Mouse (Mus musculus): ENCODE data around the gene Rnase10. TPM values are rescaled to one million over a fixed set of nuclear protein-coding genes. Genes with fewer than 3 reads are reported as not detected.
"Not testable (repeated sequence)": the region's sequence is repeated elsewhere in the genome, so short reads cannot be mapped to it uniquely, and the experiment has no call there.

Gene Rnase10
- total RNA-seq (2021), result under 1 TPM in 1 of 2 experiments, not detected in 1; 0.25 TPM
- long read RNA-seq, experiment 1, result 0 reads
- long read RNA-seq, experiment 2, result 0 reads

DNA sequence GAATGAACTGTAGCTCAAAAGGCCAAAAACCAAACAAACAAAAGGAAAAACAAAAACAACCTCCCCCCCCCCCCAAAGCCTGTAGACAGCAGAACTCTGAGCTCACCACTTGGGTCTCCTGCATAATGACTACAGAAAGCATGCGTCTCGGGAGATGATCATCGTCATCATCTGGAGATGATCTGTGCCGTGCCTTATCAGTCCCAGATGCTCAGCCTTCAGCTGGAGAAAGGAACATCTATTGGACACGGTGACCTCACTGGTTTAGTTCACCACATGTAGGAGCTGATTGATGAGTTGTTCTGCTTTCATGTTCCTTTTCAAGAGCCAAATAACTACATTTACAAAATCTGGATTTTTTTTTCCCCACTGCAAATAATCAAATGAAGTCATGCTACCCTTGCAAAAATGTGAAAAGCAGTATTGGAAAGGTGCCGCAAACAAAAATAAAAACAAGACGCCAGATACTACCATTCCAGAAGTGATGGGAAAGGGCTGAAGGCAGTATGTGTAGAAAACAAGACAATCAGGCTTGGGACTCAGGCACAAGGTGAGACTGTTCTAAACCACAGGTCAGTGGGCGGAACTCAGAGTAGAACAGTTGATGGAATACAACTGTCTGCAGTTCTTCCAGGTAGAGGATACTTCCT is at the start of gene Rnase10:
Rnase10 (plus strand) TSS at position 600 of the 650 bp plus-strand sequence.
- DNase-seq (ENCODE audit: low spot score in 2 of 2), result no peak

DNA sequence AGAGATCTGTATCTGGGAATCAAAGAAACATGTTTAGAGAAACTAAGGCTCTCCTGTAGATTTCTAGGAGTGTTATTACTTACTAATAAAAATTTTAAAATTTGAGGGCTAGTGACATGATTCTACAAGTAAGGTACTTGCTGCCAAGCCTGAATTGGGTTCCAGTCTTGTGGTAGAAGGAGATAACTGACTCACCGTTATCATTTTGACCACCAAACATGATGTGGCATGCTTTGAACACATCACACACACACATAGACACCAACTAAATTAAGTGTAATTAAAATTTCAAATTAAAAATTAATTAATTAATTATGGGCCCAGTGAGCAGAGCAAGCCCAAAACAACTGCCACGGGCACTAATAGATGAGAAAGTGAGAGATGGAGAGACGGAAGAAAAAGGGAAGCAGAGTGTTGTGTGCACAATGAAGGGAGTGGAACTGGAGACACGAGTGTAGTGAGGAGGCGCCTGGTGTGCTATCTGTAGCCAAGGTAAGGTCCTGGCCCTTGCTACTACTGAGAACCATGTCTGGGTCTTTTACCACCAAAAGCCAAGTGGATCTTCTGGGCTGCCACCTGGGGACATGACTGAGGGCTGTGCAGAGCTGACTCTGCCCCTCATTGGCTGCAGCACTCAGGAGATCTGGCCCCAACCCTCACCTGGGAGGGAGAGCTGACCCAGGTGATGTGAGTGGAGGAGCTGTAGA is 49.1 kb upstream of the Rnase10 start:
- not testable (repeated sequence) for DNase-seq (ENCODE audit: low spot score in 2 of 2)

- DNase-seq (ENCODE audit: low spot score in 2 of 2), result no peak
Measured at GRCm38 (mm10) chr14:50968216-50968980, 39.2 kb upstream of the Rnase10 start.

DNA sequence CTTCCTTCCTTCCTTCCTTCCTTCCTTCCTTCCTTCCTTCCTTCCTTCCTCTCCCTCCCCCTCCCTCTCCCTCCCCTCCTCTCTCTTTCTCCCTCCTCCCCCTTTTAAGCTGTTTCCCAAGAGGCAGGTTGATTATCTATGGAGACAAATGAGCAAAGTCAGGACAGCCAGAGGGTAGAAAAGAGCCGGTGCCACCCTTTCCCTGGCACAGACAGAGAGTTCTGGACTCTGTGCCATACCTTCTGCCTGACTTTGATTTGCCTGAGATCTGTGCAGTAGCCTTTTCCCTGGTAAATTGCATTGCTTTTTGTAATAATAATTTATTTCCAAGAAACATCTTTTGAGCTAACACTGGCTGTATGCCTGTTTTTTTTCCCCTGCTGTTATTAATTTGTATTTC is 38.5 kb upstream of the Rnase10 start:
- no peak for DNase-seq (ENCODE audit: low spot score in 2 of 2)

- no peak for DNase-seq (ENCODE audit: low spot score in 2 of 2)
Measured at GRCm38 (mm10) chr14:50969558-50970544, 37.7 kb upstream of the Rnase10 start.

DNA sequence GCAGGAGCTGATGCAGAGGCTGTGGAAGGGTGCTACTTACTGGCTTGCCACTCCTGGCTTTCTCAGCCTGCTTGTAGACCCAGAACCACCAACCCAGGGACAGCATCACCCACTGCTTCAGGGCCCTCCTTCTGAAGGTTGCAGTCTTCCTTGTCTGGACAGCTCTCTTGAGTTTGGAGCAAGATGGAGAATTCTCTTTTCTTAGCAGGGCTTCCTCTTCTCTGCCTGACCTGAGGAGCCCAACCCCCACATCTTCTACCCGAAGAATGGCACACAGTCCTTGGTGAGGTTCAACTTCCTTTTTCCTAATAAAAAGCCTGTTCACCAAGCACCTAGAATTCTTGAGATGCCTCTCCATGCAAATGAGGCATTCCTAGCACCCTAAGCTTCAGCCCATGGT is 36.7 kb upstream of the Rnase10 start:
- DNase-seq (ENCODE audit: low spot score in 2 of 2), result no peak

DNA sequence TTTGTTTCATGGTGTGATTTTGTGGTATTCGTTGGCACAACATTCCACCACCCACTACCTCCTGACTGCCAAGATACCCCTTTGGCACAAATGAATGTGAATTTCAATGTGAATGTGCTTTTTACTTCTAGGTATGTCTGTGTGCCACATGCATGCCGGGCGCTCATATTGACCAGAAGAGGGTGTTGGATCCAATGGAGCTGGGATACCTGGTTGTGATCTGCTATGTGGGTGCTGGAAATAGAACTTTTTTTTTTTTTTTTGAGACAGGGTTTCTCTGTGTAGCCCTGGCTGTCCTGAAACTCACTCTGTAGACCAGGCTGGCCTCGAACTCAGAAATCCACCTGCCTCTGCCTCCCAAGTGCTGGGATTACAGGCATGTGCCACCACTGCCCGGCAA is 34.5 kb upstream of the Rnase10 start:
- DNase-seq (ENCODE audit: low spot score in 2 of 2), result not testable (repeated sequence)

DNA sequence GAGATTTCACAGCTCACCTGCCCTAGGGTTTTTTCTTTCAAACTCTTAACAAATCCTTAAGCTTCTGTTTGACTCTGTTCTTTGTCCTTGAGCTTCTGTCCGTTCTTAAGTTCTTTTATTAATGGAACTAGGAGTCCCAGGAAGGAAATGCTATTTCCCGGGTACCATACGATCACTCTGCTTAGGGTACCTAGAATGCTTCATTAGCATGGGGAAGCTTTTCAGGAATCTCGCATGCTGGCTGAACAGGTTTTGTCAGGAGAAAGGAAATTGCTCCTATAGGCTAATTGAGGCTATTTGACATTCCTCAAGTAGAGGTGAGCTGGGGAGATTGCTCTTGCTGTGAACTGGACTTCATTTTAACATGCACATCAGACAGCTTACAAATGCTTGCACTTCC is 33.9 kb upstream of the Rnase10 start:
- DNase-seq (ENCODE audit: low spot score in 2 of 2), result no peak

DNA sequence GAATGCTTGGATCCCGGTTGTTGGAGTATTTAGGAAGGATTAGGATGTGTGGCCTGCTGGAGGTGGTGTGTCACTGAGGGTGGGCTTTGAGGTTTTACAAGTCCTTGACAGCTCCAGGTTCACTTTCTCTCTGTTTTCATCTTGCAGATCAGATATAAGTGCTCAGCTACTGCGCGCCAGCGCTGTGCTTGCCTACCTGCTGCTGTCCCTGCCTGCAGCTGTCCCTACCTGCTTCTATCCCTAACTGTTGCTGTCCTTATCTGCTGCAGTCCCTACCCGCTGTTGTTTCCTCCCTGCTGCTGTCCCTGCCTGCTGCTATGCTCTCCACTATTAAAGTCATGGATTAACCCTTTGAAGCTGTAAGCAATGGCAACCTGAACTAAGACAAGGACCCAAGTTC is 32.5 kb upstream of the Rnase10 start:
- no peak for DNase-seq (ENCODE audit: low spot score in 2 of 2)

DNA sequence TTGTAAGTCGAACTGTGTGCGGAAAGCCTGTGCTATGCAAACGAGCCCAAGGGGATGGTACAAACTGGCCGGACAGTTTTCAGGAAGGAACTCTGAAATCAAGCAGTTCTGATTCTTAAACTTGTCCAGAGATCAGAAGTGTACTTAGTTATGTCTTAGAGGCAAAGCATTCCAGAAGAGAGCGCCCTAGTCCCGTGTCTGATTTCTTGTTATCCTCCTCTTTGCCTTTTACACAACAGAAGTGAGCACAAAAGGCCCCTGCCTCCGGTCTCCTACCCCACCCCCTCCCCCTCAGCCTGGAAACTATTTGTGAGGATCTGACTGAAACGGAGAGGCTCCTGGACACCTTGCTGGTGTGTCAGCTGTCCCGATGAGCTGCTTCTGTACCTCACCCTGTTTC is 30.9 kb upstream of the Rnase10 start:
- no peak for DNase-seq (ENCODE audit: low spot score in 2 of 2)

DNA sequence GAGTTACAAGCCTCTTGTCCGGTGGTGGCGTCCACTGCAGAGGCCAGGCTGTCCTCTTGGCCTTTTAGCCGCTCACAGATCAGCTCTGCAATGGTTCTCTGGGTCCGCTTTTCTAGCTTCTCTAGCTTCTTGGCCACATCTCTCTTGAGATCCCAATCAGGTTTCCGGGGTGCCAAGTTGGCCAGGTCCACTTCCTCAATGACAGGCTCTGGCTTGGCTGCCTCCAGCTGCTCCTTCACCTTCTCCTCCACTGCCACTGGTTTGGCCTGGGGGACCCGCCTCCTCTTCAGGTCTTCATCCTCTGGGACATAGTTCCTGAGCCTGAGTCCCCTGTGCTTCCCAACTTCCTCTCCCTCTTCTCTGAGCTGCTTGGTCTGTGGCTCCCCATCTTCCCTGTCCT is 29.1 kb upstream of the Rnase10 start:
- not testable (repeated sequence) for DNase-seq (ENCODE audit: low spot score in 2 of 2)

GRCm38 (mm10) chr14:50979631-50980030 is 27.9 kb upstream of the Rnase10 start:
- DNase-seq (ENCODE audit: low spot score in 2 of 2), result no peak

GRCm38 (mm10) chr14:50981207-50981606 is 26.3 kb upstream of the Rnase10 start:
- DNase-seq (ENCODE audit: low spot score in 2 of 2), result no peak

DNA sequence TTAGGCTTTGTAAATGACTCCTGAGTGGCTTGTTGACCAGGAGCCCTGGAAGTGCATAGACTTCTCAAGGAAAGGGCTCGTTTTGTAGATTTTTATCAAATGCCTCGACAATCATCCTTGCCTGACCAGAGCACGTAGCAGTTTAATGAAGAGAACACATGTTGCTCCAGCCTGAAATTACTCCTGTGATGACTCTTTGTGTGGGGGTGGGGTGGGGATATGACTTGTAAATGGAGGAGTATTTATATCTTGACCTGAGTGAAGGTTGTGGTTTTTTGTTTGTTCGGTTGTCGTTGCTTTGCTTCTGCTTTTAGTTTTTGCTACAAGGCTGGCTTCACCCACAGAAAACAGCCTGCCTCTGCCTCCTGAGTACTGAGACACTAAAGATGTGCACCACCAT is 25.7 kb upstream of the Rnase10 start:
- DNase-seq (ENCODE audit: low spot score in 2 of 2), result no peak

DNA sequence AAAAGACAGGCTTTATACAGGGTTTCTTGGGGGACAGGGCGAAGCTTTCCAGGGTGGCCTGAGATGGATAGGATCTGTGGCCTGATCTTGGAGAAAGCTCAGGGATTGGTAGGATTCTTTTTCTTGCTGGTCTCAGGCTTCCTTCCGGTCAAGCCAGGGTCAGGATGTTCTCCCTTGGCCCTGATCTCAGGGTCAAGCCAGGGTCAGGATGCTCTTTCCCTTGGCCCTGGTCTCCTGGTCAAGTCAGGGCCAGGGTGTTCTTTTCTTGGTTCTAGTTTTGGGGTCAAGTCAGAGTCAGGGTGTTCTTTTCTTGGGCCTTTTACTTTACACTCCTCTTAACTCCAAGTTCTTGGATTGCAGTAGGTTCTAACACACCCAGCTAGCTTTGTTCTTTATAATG is 19.9 kb upstream of the Rnase10 start:
- DNase-seq (ENCODE audit: low spot score in 2 of 2), result no peak

- no peak for DNase-seq (ENCODE audit: low spot score in 2 of 2)
Measured at GRCm38 (mm10) chr14:50991037-50991436, 16.5 kb upstream of the Rnase10 start.

DNA sequence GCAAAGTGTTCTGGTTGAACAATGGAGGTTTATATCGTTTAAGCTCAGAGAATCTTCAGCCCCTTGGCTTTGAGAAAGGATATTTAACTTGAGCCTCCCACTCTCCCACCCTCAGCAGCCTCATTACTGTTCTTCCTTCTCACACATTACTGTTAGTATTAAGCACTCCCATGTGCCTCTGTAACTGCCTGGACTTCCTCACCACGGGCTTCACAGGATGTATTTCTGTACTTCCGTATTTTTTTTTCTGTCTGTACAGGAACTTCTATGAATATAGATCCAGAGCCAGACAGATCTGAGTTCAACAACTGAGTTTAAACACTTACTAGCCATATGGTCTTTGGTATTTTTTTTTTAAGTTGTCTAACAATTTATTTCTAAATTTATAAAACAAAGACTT is 10.5 kb upstream of the Rnase10 start:
- no peak for DNase-seq (ENCODE audit: low spot score in 2 of 2)

DNA sequence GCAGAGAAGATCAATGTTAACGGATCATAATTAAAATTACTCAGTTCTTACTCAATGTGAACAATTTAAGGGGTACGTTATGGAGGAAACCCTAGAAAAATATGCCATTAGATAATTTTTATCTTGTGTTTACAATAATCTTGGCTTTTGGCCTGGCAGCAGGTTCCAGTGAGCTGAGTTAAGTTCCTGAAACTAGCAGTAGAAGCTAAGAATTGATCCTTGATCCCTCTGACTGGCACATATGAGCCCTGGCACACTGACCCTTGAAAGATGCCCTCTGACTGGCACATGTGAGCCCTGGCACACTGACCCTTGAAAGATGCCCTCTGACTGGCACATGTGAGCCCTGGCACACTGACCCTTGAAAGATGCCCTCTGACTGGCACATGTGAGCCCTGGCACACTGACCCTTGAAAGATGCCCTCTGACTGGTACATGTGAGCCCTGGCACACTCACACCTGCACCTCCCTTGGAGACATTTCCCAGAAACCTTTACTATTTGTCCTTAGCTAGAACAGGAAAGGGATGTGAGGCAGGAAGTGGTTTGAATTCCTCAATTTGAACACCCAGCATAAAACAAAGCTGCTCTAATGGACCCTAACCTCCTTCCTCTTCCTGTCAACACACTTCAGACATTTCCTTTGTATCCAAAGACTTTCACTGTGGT is 9.4 kb upstream of the Rnase10 start:
- DNase-seq (ENCODE audit: low spot score in 2 of 2), result no peak

- peak in 1 of 2 experiments; percentile 34 for DNase-seq (ENCODE audit: low spot score in 2 of 2)
Measured at GRCm38 (mm10) chr14:51007914-51008713, 563 bp downstream of the Rnase10 start.

All from adrenal gland, postnatal 4 days (tissue).